Mouse (Mus musculus) stomach, postnatal 0 days (tissue): ENCODE measurements around the gene 4933416C03Rik.

ENCODE experiments used
- CTCF ChIP-seq: IDR thresholded peaks from 2 replicates; pipeline ENCODE4 v1.5.1; 2016; ENCODE audit warnings: antibody characterized with exemption, low read depth, mild to moderate bottlenecking, moderate library complexity
- EP300 ChIP-seq: optimal IDR thresholded peaks from 2 replicates; pipeline ENCODE3; 2016; ENCODE audit warnings: antibody characterized with exemption

DNA sequence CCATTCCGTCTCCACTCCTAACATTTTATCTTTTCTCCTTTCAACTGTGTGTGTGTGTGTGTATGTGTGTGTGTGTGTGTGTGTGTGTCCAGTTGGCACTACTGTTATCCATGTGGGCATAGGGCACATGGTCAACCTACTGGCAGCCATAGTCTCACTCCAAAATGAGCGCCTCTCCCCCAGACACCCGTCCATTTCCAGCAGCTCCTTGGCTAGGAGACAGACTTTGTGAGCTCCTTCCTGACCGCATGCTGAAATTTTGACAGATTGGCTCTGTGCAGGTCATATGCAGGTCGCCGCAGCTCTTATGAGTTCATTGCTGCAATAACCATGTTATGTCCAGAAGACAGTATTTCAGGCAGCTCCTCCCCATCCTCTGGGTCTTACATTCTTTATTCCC, 32.9 kb downstream of the 4933416C03Rik start:
- no peak for TF ChIP-seq CTCF
- TF ChIP-seq EP300, result no peak
